Mouse (Mus musculus): ENCODE measurements at regions not wholly inside any gene's neighbourhood (a gene's known extent, or its start where the extent isn't known, plus 50 kb on each side); places are given as distances from the start of the nearest gene placed in this dataset.

- TF ChIP-seq CTCF (IDR thresholded peaks at IDR 0.05; ENCODE audit: borderline replicate concordance, insufficient read depth, low read length): no peak
- TF ChIP-seq POLR2A (IDR thresholded peaks at IDR 0.05; ENCODE audit: low read depth, low read length): no peak
These were observed 75.5 kb downstream of the Dyrk2 start for GRCm38 (mm10) chr10:118794395-118795060.
